Mouse (Mus musculus) midbrain, embryonic 16.5 days (tissue): ENCODE results near the gene Adora1. TPM values are rescaled to one million over a fixed set of nuclear protein-coding genes. Genes with fewer than 3 reads are reported as not detected.

Experiments used
- ATAC-seq: fragments of 200-750 bp; cut with Nextera tagmentation; 2 replicates; pipeline ENCODE4 v1.8.0; 2017; ENCODE audit warnings: moderate TSS enrichment
- H3K27ac ChIP-seq: fragments of 300-500 bp; sonication (generic); 2 replicates; pipeline ENCODE4 v1.5.1; 2014; ENCODE audit warnings: mild to moderate bottlenecking, low read length, mixed read lengths
- H3K27me3 ChIP-seq: fragments of 300-500 bp; sonication (generic); 2 replicates; pipeline ENCODE4 v1.6.1; 2014; ENCODE audit warnings: low read depth, low read length, mixed read lengths; ENCODE audit not compliant: control insufficient read depth, insufficient read depth
- H3K36me3 ChIP-seq: fragments of 300-500 bp; sonication (generic); 2 replicates; pipeline ENCODE4 v1.6.1; 2014; ENCODE audit warnings: mild to moderate bottlenecking, low read length, moderate library complexity, mixed read lengths; ENCODE audit not compliant: control insufficient read depth, insufficient read depth
- H3K4me1 ChIP-seq: fragments of 300-500 bp; sonication (generic); 2 replicates; pipeline ENCODE4 v1.6.1; 2014; ENCODE audit warnings: mild to moderate bottlenecking, low read length, mixed read lengths; ENCODE audit not compliant: control insufficient read depth, insufficient read depth
- H3K4me2 ChIP-seq: fragments of 300-500 bp; sonication (generic); 2 replicates; pipeline ENCODE4 v1.6.1; 2014; ENCODE audit warnings: mild to moderate bottlenecking, low read length, mixed read lengths
- H3K4me3 ChIP-seq: fragments of 300-500 bp; sonication (generic); 2 replicates; pipeline ENCODE4 v1.5.1; 2014; ENCODE audit warnings: low read depth, mild to moderate bottlenecking, low read length, moderate library complexity, mixed read lengths
- H3K9ac ChIP-seq: fragments of 300-500 bp; sonication (generic); 2 replicates; pipeline ENCODE4 v1.6.1; 2014; ENCODE audit warnings: low read depth, low read length, mixed read lengths
- H3K9me3 ChIP-seq: fragments of 300-500 bp; sonication (generic); replicated peaks from 2 replicates; pipeline ENCODE4 v1.6.1; 2014; ENCODE audit warnings: mild to moderate bottlenecking, low read length, mixed read lengths; ENCODE audit not compliant: control insufficient read depth, poor library complexity, severe bottlenecking
- WGBS: fragments of 180-500 bp; shearing (Covaris S2); extraction: QIAGEN DNeasy Blood & Tissue Kit; methylation state at CpG from one replicate; pipeline ENCODE4 v1.1.7; 2014; 5-methylcytosine and 5-hydroxymethylcytosine counted together
- polyA plus RNA-seq: library from polyadenylated mRNA; unstranded; fragments of >200 nt; fragmentation: Nextera tagmentation; extraction: Ambion mirVana; gene quantifications from 2 replicates; pipeline ENCODE4 v1.2.1, GENCODE M21; 2015

Gene Adora1
- polyA plus RNA-seq, 1 experiment from 2014 or later, result 26.6 TPM

DNA sequence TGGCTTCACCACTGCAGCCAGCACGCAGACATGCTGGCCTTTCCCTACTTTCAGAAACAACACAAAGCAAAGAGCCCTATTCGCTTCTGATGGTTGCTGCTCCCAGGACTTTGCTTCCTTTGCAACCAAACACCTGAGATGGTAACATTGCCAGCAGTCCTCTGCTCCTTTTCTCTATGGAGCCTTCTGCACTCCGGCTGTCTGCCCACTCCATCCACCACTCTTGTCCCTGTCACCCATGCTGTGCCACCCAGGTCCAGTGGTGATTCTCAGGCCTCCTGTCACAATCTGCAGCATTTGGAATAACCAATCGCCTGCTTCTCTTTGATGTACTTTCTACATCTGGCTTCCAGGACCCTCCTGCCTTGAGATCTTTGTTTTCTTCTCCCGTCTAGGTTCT is 9.9 kb downstream of the Adora1 start:
- Histone ChIP-seq H3K27me3 (no peaks in the 10 kb centered on the region), H3K36me3 (no peaks in the 10 kb centered on the region), H3K4me3 (no peak overlapping the region), H3K4me1 (no peaks in the 10 kb centered on the region), H3K27ac (no peak overlapping the region), H3K9ac (no peak overlapping the region), H3K4me2 (no peak overlapping the region), H3K9me3 (no peaks in the 10 kb centered on the region)
- ATAC-seq, result no peak
- 91% methylated on average over 5 of the region's 5 CpGs for WGBS

DNA sequence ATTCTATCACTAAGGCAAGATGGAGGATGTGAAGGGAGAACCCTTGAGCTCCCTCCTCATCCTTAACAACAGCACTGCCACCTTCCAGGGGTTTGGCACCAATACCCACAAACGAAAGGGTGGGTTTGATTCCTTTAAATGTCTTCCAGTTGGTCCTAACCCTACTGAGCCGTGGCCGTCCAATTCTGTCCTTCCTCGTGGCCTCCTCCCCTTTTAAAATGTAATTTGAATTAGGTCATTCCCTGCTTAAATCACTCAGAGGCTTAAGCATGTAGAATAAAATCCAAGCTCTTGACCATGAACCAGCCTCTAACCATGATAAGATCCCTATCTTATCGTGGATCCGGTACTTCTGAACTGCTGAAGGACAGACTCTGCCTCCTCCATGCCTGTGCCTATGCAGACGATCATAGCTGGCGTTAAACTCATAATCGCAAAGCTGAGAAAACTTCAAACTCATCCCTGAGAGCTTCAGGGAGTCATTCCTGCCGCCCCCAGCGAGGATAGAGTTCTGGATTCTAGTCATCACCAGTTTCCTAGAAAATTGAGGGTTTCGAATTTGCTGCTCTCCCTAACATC is 10.5 kb downstream of the Adora1 start:
- H3K27ac ChIP-seq, result no peak overlapping the region
- no peaks in the 10 kb centered on the region for H3K9me3 ChIP-seq
- H3K9ac ChIP-seq, result no peak overlapping the region
- H3K27me3 ChIP-seq, result no peaks in the 10 kb centered on the region
- no peak for ATAC-seq
- WGBS, result 88% methylated on average over 12 of the region's 12 CpGs
- H3K4me1 ChIP-seq, result no peaks in the 10 kb centered on the region
- no peaks in the 10 kb centered on the region for H3K36me3 ChIP-seq
- no peak overlapping the region for H3K4me2 ChIP-seq
- no peak overlapping the region for H3K4me3 ChIP-seq

DNA sequence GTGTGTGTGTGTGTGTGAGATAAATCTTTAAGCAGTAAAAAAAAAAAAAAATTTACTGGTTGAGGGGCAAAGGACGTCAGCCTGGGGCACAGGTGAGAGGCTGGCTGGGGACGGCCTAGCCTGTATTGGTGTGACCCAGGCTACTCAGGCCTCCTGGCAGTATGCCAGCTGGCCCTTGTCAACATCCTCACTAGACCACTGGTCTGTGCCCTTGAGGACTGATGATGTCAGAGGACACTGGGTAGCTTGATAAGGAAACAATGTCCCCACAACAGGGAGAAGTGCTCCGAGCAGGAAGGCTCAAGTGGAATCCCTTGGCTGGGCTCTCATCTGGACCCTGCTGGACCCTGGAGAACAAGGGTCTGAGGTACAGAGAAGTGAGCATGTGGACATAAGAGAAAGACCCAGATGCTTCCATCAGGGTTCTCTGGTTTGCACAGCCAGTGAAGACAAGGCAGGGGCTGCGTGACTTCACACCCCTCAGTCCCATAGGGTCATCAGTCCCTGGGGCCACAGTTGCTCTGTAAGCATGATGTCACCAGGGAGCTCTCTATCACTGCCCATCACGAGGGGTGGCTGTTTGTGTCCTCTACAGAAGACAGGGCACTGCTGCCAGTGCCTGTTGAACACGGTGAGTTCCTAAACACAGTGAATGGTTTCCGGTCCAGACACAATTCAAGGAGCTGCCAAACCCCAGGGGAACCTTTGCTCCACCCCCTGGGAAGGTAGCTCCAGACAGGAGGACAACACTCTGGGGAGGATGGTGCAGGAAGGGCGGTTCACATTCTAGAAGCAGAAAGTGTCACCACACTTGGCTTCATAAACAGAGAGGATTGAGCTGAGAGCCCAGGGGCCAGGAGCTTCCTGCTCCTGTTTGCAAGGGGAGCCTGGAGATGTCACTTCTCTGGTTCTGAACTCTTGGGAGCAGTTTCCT is 12.8 kb downstream of the Adora1 start:
- WGBS, result 70% methylated on average over 8 of the region's 8 CpGs
- H3K9ac ChIP-seq, result no peak overlapping the region
- no peak overlapping the region for H3K27ac ChIP-seq
- H3K4me2 ChIP-seq, result no peak overlapping the region
- H3K27me3 ChIP-seq, result no peaks in the 10 kb centered on the region
- H3K4me1 ChIP-seq, result no peaks in the 10 kb centered on the region
- H3K9me3 ChIP-seq, result no peaks in the 10 kb centered on the region
- no peaks in the 10 kb centered on the region for H3K36me3 ChIP-seq
- no peak for ATAC-seq
- H3K4me3 ChIP-seq, result no peak overlapping the region

DNA sequence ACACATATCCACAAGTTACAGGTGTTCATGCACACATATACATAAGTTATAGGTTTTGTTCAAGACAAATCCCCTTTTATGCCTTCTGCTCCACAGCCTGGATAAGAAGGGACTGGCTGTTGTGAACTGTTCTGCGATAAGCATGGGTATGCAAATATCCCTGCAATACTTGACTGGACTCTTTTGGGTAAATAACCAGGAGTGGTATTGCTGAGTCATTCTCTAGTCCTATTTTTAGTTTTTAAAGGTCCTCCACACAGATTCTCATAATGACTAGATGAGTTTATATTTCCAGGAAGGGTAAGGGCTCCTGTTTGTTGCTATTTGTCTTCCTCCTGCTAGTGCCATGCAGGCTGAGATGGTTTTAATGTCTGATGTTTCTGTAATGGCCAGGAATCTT is 14.1 kb downstream of the Adora1 start:
- ATAC-seq, result no peak
- H3K27ac ChIP-seq, result no peak overlapping the region
- no peak overlapping the region for H3K9ac ChIP-seq
- no peaks in the 10 kb centered on the region for H3K4me1 ChIP-seq
- H3K4me2 ChIP-seq, result no peak overlapping the region
- WGBS, result 100% methylated on average over 1 of the region's 1 CpGs
- no peaks in the 10 kb centered on the region for H3K9me3 ChIP-seq
- H3K4me3 ChIP-seq, result no peak overlapping the region
- no peaks in the 10 kb centered on the region for H3K27me3 ChIP-seq
- no peaks in the 10 kb centered on the region for H3K36me3 ChIP-seq

DNA sequence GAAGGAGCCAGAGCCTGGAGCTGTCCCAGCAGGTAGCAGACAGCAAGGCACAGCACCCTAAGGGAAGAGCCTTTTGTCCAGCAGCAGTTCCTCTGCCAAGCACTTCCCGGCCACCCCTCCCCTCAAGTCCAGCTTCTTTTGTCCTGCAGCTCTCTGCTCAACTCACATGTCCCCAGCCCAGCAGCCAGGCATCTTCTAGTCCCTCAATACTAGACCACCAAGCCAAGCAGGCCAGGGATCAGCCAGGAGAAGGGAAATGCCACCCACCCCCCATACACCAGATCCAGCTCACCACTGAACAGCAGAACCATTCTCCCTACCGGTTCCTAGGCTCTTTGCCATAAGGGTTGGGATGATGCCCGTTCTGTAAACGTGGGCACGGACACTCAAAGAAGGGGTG is 15.6 kb downstream of the Adora1 start:
- Histone ChIP-seq H3K4me2 (no peak overlapping the region), H3K9ac (no peak overlapping the region), H3K4me1 (no peaks in the 10 kb centered on the region; the same call in 1 of the 2 replicates), H3K27me3 (no peaks in the 10 kb centered on the region), H3K27ac (no peak overlapping the region), H3K9me3 (no peaks in the 10 kb centered on the region), H3K4me3 (no peak overlapping the region), H3K36me3 (no peaks in the 10 kb centered on the region)
- WGBS, result 63% methylated on average over 5 of the region's 5 CpGs
- ATAC-seq, result no peak

DNA sequence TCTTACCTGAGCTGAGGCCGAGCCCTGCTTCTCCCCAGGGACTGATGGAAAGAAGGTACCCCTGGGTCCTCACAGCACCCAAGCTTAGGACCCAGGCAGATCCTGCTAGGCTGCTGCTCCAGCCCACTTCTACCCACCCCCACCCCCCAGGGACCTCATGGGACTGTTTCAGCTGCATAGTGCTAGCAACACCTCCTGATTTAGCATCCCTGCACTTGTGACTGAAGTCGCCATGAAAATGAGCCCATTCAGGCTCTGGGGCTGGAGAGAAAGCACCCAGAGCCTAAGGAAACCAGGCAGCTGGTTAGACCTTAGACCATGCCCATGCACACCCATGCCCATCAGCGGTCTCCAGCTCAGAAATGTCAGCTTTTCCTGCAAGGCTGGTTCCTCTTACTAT is 17.3 kb downstream of the Adora1 start:
- H3K27me3 ChIP-seq, result no peaks in the 10 kb centered on the region

DNA sequence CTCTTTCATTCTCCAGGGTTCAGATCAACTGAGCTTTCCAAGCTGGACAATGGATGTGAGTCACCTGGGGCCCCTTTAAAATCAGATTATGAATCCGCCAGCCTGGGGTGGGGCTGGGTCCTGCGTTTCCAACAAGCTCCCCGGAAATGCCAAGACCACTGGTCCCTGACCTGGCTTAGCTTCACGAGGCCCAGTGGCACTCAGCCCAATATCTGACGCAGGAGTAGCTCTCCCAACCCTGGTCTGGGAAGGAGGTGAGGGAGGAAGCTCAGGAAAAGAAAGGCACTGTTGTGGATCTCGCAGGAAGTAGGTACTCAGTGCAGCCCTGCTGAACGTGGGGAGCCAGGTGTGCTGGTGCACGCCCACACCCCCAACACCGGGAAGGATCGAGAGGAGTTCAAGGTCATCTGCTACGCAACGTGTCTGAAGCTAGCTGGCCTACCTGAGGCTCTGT is 18.2 kb downstream of the Adora1 start:
- no peaks in the 10 kb centered on the region for H3K9me3 ChIP-seq
- 72% methylated on average over 12 of the region's 12 CpGs for WGBS
- no peak overlapping the region for H3K4me3 ChIP-seq
- no peak for ATAC-seq
- no peak overlapping the region for H3K9ac ChIP-seq
- H3K27me3 ChIP-seq, result no peaks in the 10 kb centered on the region
- H3K4me2 ChIP-seq, result no peak overlapping the region
- no peak overlapping the region for H3K27ac ChIP-seq
- H3K4me1 ChIP-seq, result no peaks in the 10 kb centered on the region; the same call in 1 of the 2 replicates
- H3K36me3 ChIP-seq, result no peaks in the 10 kb centered on the region

More for the DNA sequence above, 17.3 kb downstream of the Adora1 start:
- WGBS, result 89% methylated on average over 3 of the region's 3 CpGs
- no peaks in the 10 kb centered on the region for H3K9me3 ChIP-seq
- H3K4me3 ChIP-seq, result no peak overlapping the region
- no peaks in the 10 kb centered on the region; the same call in 1 of the 2 replicates for H3K4me1 ChIP-seq
- no peak for ATAC-seq
- H3K36me3 ChIP-seq, result no peaks in the 10 kb centered on the region
- H3K4me2 ChIP-seq, result no peak overlapping the region
- no peak overlapping the region for H3K27ac ChIP-seq
- H3K9ac ChIP-seq, result no peak overlapping the region

DNA sequence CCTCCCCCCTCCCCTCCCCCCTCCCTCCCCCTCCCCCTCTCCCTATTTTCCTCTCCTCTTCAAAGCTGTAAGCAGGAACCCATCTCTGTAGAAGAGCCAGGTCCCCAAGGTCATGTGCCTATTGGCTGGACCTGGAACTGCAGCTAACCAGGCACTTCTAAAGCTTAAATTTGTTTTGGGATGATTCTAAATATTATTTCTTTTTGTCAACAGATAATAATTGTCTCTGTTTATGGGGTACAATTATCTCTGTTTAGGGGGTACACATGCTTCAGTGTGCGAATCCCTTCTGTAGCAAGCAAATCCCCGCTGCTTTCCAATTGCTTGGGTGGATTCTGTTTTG is 18.6 kb downstream of the Adora1 start:
- no peaks in the 10 kb centered on the region for H3K9me3 ChIP-seq
- 85% methylated on average over 2 of the region's 2 CpGs for WGBS
- H3K36me3 ChIP-seq, result no peaks in the 10 kb centered on the region
- ATAC-seq, result no peak
- no peak overlapping the region for H3K4me2 ChIP-seq
- H3K4me1 ChIP-seq, result no peaks in the 10 kb centered on the region; the same call in 1 of the 2 replicates
- no peaks in the 10 kb centered on the region for H3K27me3 ChIP-seq
- no peak overlapping the region for H3K27ac ChIP-seq
- H3K9ac ChIP-seq, result no peak overlapping the region
- H3K4me3 ChIP-seq, result no peak overlapping the region
